Mouse (Mus musculus): ENCODE results near the gene B4galnt4.

DNA sequence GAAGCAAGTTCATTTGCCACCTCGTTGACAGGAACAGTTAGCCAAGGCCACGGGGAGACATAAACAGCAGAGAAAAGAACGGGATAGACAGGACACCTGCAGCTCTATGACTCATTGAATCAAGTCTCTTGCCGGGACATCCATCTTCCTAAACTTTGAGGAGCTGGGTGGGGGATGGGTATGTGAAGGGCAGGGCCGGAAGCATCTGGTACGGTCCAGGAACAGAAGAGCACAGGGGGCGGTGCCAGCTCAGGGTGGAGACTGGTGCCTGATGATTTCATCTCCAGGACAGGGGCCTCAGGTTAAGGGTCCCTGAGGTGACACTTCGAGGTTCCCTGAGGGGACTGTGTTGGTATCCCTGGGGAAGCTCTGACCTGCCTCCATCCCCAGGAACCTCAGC is 27.0 kb downstream of the B4galnt4 start:
- no peak for TF ChIP-seq CTCF (IDR thresholded peaks at IDR 0.05; ENCODE audit: low read depth, low read length)
- TF ChIP-seq GATA1 (IDR thresholded peaks at IDR 0.05; ENCODE audit: borderline replicate concordance, low read length), result no peak
- TF ChIP-seq TAL1 (conservative IDR thresholded peaks at IDR 0.05; ENCODE audit: low read depth, low read length), result no peak
- TF ChIP-seq POLR2AphosphoS5 (IDR thresholded peaks at IDR 0.05; ENCODE audit: insufficient replicate concordance, low read depth, low read length), result no peak

Measured in G1E (cell line).